Mouse (Mus musculus): ENCODE measurements around the gene Gm8914.
"Not testable (repeated sequence)": the region's sequence is repeated elsewhere in the genome, so short reads cannot be mapped to it uniquely, and the experiment has no call there.

Gm8914 gene

DNA sequence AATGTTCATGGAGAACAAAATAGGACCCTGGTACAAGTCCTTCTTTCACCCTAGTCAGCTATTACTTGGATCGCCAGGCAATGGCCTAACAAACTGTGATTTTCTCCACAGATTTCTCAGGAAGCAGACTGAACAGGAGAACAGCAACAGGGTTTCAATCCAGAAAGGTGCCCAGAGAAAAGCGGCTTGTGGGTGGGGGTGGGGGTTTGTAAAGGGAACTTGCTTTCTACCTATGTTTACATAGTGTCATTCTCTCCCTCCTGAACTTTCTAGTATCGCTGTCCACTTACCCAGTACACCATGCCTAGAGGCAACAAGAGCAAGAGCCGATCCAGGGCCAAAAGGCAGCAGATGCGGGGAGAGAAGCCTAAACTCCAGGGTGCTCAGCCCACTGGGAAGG is at the start of gene Gm8914:
Gene Gm8914, plus strand, starts transcription at position 301 of the 400 bp plus-strand sequence.
- DNase-seq (ENCODE audit: extremely low spot score, low spot score), result not testable (repeated sequence)

Data from neural tube, embryonic 10.5 days (tissue).